Mouse (Mus musculus) G1E (cell line): ENCODE results near the gene Adtrp.

Experiments used
- CTCF ChIP-seq: IDR thresholded peaks from 2 replicates; pipeline ENCODE4 v1.5.1; 2012; ENCODE audit warnings: low read depth, low read length, inconsistent platforms, mixed read lengths
- GATA1 ChIP-seq: IDR thresholded peaks from 2 replicates; pipeline ENCODE4 v1.6.1; 2012; ENCODE audit warnings: borderline replicate concordance, low read length, inconsistent platforms, mixed read lengths

GRCm38 (mm10) chr13:41753114-41753513 is 94.4 kb downstream of the Adtrp start:
- TF ChIP-seq CTCF (no peak), GATA1 (no peak)
